Mouse (Mus musculus) lung, adult 2 months (tissue): ENCODE measurements around the gene Ube2f. TPM values are rescaled to one million over a fixed set of nuclear protein-coding genes. Genes with fewer than 3 reads are reported as not detected.

Experiments
- DNase-seq: peaks from one replicate; pipeline ENCODE4 v3.0.0; 2022
- H3K4me1 ChIP-seq: fragments of 200-500 bp; 2 replicates; pipeline ENCODE4 v1.6.1; 2011; ENCODE audit warnings: low read length; ENCODE audit not compliant: control insufficient read depth, insufficient read depth
- H3K4me3 ChIP-seq: fragments of 200-500 bp; replicated peaks from 2 replicates; pipeline ENCODE3; 2011; ENCODE audit warnings: low read depth, mild to moderate bottlenecking, control low read depth, low read length; ENCODE audit errors: extremely low read depth
- CTCF ChIP-seq: fragments of 200-500 bp; IDR thresholded peaks from 2 replicates; pipeline ENCODE4 v1.5.1; 2011; ENCODE audit warnings: mild to moderate bottlenecking, low read length, control low read depth; ENCODE audit not compliant: insufficient read depth
- POLR2A ChIP-seq: fragments of 200-500 bp; IDR thresholded peaks from 2 replicates; pipeline ENCODE4 v1.6.1; 2011; ENCODE audit warnings: low read depth, mild to moderate bottlenecking, control low read depth, low read length, borderline replicate concordance; ENCODE audit errors: extremely low read depth
- WGBS: fragments of 180-500 bp; shearing (Covaris S2); methylation state at CpG from one replicate; pipeline ENCODE4 v1.1.7; 2018; 5-methylcytosine and 5-hydroxymethylcytosine counted together
- polyA plus RNA-seq: library from polyadenylated mRNA; depleted of rRNA; stranded (reverse); fragments of >200 nt; gene quantifications from 2 replicates; pipeline ENCODE4 v1.2.3, GENCODE M21; 2012

The Ube2f gene
- polyA plus RNA-seq, 1 experiment, result 29.8 TPM

DNA sequence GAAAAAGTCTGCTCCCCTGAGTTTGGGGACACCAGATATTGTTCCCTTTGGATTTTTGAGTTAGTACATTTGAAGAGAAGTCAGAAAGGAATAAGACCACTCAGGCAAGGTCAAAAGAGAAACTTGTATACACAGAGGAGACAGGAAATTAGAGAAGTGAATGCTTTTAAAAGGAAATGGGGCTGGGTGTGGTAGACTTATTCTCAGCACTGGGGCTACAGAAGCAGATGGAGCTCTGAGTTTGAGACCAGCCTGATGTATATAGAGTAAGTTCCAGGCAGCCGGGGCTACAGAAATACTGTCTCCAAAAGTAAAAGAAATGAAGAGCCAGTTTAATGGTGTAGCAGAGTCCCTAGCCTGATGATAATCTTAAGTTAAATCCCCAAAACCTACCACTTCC lies 32.5 kb downstream of the Ube2f start:
- WGBS, result 44% methylated on average over 1 of the region's 1 CpGs
- TF ChIP-seq POLR2A (no peak), CTCF (no peak)

DNA sequence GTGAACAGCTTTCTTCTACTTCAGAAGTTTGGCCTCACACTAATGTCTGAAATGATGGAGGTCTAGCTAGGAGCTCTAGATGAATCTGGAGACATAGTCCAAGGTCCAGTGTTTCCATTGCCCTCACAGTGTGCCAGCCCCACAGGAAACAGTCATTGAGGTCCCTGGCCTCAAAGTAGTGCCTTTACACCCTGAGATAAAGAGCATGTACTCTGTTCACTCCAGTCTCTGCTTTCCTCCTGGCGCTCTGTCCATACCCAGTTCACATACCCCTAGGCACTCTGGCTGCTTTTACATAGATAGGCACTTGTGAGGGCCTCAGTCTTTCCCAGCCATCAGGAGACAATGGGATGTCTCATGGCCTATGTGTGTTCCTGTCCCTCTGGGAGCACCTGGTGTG lies 39.3 kb downstream of the Ube2f start:
- Histone ChIP-seq H3K4me1 (no peaks in the 10 kb centered on the region), H3K4me3 (no peak overlapping the region)
- no peak for TF ChIP-seq POLR2A
- no peak for TF ChIP-seq CTCF
- WGBS, result 97% methylated on average over 1 of the region's 1 CpGs
- DNase-seq, result no peak

More for the DNA sequence above, 32.5 kb downstream of the Ube2f start:
- Histone ChIP-seq H3K4me3 (no peak overlapping the region), H3K4me1 (no peaks in the 10 kb centered on the region)
- DNase-seq, result no peak

DNA sequence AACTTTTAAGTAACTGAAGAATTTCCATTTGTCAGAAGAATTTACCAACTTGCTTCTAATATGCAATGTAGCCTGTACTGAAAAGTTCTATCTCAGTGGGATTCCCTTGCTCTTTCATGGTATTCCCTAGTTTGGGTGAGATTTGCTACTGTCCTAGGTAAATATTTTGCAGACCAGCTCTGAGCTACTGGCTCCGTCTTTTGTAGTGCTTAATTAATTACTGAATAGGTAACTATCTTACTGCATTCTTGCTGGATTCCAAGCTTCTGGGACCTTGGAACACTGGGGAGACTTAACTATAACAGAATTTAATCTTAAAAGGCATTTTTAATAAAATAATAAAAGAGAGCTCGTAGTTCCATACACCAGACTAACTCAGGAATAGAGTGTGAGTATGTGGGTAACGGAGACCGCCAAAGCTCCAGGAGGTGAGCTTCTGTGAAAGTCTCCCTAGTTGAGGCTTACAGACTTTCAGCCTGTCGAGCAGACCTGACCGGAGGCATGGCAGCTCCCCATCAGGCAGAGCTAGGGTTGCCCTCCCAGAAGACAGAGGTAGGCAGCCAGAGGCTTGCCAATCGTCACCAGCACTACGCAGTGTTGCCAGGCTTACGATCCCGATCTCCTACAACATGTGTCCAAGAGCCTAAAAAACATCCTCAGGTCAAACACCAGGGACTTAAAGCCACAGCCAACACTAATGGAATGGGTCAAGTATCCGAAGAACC lies 42.2 kb downstream of the Ube2f start:
- 92% methylated on average over 11 of the region's 11 CpGs for WGBS
- no peak for TF ChIP-seq POLR2A
- no peak for DNase-seq
- H3K4me3 ChIP-seq, result no peak overlapping the region
- no peaks in the 10 kb centered on the region for H3K4me1 ChIP-seq

DNA sequence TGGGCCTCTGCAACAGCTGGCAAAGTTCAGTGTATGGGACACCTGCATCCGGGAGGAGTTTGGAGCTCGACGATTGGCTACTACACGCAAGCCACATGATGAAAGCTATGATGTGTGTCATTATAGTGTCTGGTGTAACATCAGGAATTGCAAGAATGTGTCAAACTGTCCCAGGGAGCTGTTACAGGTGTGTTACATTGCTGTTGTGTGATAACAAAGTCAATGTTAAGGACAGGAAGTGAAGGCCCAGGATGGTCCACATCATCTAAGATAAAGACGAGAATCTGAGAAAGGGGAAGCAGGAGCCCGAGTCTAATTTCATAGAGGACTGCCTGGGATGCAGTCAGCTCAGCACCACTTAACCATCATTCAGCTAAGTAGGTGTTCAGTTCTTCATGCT lies 45.4 kb downstream of the Ube2f start:
- DNase-seq, result no peak
- Histone ChIP-seq H3K4me1 (0 out of 2 replicates have a peak, but pooled peaks cover 3% of the 10 kb centered on the region), H3K4me3 (no peak overlapping the region)
- no peak for TF ChIP-seq POLR2A
- no peak for TF ChIP-seq CTCF
- 85% methylated on average over 6 of the region's 6 CpGs for WGBS

DNA sequence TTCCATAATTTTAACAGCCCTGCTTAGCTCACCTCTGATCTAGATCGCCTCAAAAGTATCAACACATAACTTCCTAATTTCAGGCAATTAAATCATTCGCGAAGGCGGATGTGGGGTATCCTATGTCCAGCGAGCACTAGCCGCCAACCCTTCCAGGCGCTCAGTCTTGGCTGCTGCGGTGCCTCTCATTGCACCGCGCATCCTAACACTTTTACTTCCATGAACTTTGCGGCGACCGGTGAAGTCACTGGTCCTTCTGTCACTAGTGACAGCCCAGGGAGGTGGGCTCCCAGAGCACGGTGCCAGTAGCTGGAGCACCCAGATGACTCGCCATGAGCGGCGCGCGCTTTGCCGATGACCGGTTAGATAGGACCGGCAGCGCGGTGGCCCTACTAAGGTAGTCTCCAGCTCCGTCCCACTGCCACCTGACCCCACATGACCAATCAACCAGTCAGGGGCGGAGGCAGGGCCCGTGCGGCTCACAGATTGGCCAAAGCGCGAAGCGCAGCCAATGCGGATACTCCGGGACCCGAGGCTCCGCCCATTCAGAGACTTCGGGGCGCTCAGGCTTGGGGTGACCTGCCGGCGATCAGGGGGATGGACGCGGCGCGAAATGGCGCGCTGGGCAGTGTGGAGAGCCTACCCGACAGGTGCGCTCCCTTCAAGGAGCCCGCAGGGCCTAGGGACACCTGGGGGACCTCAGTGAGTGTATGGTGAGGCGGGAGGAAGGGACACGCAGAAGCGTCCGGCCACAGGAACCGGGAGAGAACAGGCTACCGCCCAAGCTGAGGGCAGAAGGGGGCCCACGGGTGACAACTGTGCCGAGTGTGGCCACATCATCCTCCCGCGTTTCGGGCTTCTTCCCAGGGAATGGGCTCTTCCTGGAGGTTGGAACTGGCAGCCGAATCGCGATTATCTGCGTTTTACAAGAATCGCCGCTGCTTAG lies 48.0 kb downstream of the Ube2f start, which contains the start of gene Scly:
TSS of gene Scly (plus strand) at position 540 of the 946 bp plus-strand sequence.
- Histone ChIP-seq H3K4me3 (peak within 1 kb of the TSS; percentile 86), H3K4me1 (peaks cover 3% of the 10 kb centered on the region; the same call in 1 of the 2 replicates)
- WGBS, result 2% methylated on average over 62 of the region's 65 CpGs
- TF ChIP-seq CTCF, result no peak
- peak; percentile 65 for TF ChIP-seq POLR2A
- peak; percentile 92 for DNase-seq

DNA sequence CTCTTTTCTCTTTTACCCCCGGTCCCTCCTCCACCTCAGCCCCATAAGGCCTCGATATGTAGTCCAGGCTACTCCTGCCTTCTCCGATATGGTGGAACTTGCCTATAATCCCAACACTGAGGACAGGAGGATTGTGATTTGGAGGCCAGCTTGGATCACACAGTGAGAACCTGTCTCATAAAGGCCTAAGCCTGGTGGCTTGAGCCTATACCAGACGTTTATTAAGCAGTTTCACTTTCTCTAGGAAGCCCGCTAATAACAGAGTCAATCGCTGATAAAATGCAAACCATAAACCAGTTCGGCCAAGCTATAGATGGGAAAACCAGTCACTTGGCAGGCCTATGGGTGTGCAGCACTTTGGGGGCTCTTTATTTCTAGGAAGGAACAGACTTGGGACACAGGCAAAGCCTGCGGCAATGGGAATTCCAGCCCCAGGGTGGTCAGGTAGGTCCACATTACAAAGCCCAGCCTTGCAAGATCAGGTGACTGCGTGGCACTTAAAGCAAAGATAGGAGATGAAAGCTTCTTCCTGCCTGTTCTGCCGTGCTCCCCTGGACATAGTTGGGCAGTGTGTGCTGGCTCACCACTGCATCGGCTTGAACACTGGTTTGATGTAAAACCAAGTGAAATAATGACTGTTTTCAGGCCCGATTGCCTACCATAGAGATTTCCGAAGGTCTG lies 49.1 kb downstream of the Ube2f start:
- peaks cover 3% of the 10 kb centered on the region; the same call in 1 of the 2 replicates for H3K4me1 ChIP-seq
- peak; percentile 11 for DNase-seq
- whole genome bisulfite sequencing, result 59% methylated on average over 13 of the region's 13 CpGs
- TF ChIP-seq CTCF, result no peak
- no peak for TF ChIP-seq POLR2A
- H3K4me3 ChIP-seq, result peak overlapping the region; percentile 86

DNA sequence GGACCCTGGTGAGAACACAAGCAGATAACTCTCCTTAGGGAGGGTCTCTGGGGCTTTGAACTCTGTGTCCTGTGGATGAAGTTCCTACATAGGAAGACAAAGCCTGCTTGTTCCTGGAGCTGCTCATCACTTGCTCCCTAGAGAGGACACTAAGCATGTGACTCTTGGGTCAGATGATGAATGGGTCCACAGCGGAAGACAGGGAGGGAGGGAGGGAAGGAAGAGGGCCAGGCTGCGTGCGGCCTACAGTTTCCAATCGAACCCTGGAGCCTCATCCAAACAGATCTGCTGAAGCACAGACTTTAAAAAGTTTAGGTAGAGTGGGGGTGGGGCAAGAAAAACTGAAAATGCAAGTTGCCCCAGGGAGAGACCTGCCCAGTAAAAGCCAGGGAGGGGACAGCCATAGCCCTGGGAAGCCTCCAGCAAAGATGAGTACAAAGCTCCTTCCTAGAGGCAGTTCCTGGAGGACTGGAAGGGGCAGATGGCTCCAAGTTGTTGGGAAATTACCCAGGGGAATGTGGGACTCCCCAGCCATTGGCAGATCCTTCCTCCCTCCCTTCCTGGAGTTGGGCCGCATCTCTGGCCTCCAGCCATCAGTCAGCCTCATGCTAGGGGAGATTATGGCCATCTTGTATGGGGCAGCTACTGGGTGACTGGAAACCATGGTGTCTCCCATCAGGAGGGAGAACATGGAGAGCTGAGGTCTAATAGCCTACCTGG lies 49.8 kb downstream of the Ube2f start:
- H3K4me3 ChIP-seq, result no peak overlapping the region
- 0 out of 2 replicates have a peak, but pooled peaks have one; percentile 20 for TF ChIP-seq POLR2A
- no peak for TF ChIP-seq CTCF
- WGBS, result 50% methylated on average over 5 of the region's 5 CpGs

DNA sequence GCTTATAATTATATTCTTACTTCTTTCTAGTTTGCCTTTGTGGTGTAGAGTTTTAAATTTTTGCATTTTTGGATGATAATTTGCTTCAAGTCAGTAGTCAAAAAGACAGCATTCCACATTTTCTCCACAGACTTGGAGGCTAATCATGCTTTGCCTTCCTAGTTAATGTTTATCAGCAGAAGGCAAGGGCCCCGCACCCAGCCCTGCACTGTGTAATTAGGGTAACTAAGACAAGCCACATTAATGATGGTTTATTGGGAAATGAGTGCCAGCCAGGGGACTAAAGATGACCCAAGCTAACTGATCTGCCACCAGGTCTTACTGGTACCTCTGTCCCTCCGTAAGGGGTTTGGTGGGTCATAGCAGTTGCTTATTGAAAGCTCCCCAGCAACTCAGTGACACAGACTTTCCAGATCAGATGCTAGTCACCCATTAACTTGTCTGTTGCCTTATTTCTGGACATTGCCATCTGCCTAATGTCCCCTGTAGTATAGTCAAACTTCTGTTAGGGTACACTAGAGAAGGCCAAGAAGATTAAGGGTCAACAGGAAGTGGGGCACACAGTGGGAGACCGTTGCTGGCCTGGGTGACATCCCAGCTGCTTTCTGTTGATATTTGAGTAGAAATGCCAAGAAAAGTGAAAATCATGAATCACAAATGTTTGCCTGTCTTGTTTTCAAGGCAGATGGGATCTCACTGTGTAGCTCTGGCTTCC lies 51.3 kb downstream of the Ube2f start:
- peaks cover 3% of the 10 kb centered on the region; the same call in 1 of the 2 replicates for H3K4me1 ChIP-seq
- 68% methylated on average over 3 of the region's 3 CpGs for WGBS
- no peak overlapping the region for H3K4me3 ChIP-seq
- DNase-seq, result no peak
- TF ChIP-seq POLR2A (no peak), CTCF (no peak)

More for the DNA sequence above, 49.8 kb downstream of the Ube2f start:
- H3K4me1 ChIP-seq, result peaks cover 3% of the 10 kb centered on the region; the same call in 1 of the 2 replicates
- DNase-seq, result no peak
